Mouse (Mus musculus) CH12.LX (cell line): ENCODE measurements around the gene Olfr1315-ps1. TPM values are rescaled to one million over a fixed set of nuclear protein-coding genes. Genes with fewer than 3 reads are reported as not detected.

Experiments used
- DNase-seq: peaks from one replicate; pipeline ENCODE4 v3.0.0-alpha.2; 2013; ENCODE audit errors: extremely low read depth
- H3K27ac ChIP-seq: 2 replicates; pipeline ENCODE4 v1.5.1; 2012; ENCODE audit warnings: low read depth, mild to moderate bottlenecking, control low read depth, moderate library complexity; ENCODE audit not compliant: insufficient read depth
- H3K27me3 ChIP-seq: replicated peaks from 2 replicates; pipeline ENCODE3; 2012; ENCODE audit warnings: inconsistent platforms
- H3K36me3 ChIP-seq, 2 experiments: replicated peaks in 1 of 2; 2 replicates each; pipeline versions ENCODE3 to v1.6.1; 2012; ENCODE audit warnings: inconsistent platforms in 1 of 2, low read length in 1 of 2, mild to moderate bottlenecking in 1 of 2, mixed read lengths in 1 of 2, moderate library complexity in 1 of 2; ENCODE audit not compliant: control insufficient read depth in 1 of 2, insufficient read depth in 1 of 2
- H3K4me1 ChIP-seq, 2 experiments: 2 replicates each; pipeline ENCODE4 v1.6.1; 2012; ENCODE audit warnings: inconsistent platforms in 1 of 2, moderate library complexity in 1 of 2; ENCODE audit not compliant: insufficient read depth in 2 of 2, control insufficient read depth in 1 of 2
- H3K4me2 ChIP-seq: 2 replicates; pipeline ENCODE4 v1.6.1; 2012; ENCODE audit warnings: low read depth, mild to moderate bottlenecking, control low read depth; ENCODE audit not compliant: poor library complexity, insufficient read depth, severe bottlenecking
- H3K4me3 ChIP-seq, 3 experiments: fragments of 150-350 bp in 1 of 3; sonication (generic) in 1 of 3; replicated peaks in 1 of 3; 2 replicates each; pipeline versions ENCODE3 to v1.5.1; 2011 to 2012; ENCODE audit warnings: low read depth in 2 of 3, low read length in 2 of 3, mild to moderate bottlenecking in 2 of 3, moderate library complexity in 2 of 3, control low read depth in 1 of 3, improper control_type of control experiment in 1 of 3, inconsistent platforms in 1 of 3, mixed read lengths in 1 of 3; ENCODE audit not compliant: poor library complexity in 1 of 3
- H3K79me2 ChIP-seq: replicated peaks from 2 replicates; pipeline ENCODE4 v1.6.1; 2012; ENCODE audit warnings: mild to moderate bottlenecking, moderate library complexity; ENCODE audit not compliant: control insufficient read depth, poor library complexity, insufficient read depth, severe bottlenecking; ENCODE audit errors: extremely low read depth
- H3K9ac ChIP-seq: 2 replicates; pipeline ENCODE4 v1.6.1; 2012; ENCODE audit warnings: low read depth, mild to moderate bottlenecking, control low read depth, moderate library complexity; ENCODE audit not compliant: insufficient read depth
- H3K9me3 ChIP-seq: replicated peaks from 2 replicates; pipeline ENCODE3; 2012; ENCODE audit warnings: low read length, inconsistent platforms, mixed read lengths
- CHD1 ChIP-seq: IDR thresholded peaks from 2 replicates; pipeline ENCODE4 v1.6.1; 2012; ENCODE audit warnings: low read depth, low read length, improper control_type of control experiment, inconsistent platforms
- E2F4 ChIP-seq: IDR thresholded peaks from 2 replicates; pipeline ENCODE4 v1.6.1; 2011; ENCODE audit warnings: low read depth, low read length, improper control_type of control experiment; ENCODE audit not compliant: insufficient replicate concordance
- ELF1 ChIP-seq: IDR thresholded peaks from 2 replicates; pipeline ENCODE4 v1.6.1; 2014; ENCODE audit warnings: low read depth, mild to moderate bottlenecking, inconsistent platforms, low read length, improper control_type of control experiment
- ETS1 ChIP-seq: conservative IDR thresholded peaks from 2 replicates; pipeline ENCODE4 v1.6.1; 2012; ENCODE audit warnings: low read depth, mild to moderate bottlenecking, inconsistent platforms, low read length, improper control_type of control experiment, moderate library complexity
- GABPA ChIP-seq: IDR thresholded peaks from 2 replicates; pipeline ENCODE4 v1.6.1; 2012; ENCODE audit warnings: low read depth, low read length, improper control_type of control experiment, inconsistent platforms; ENCODE audit not compliant: insufficient replicate concordance
- IRF4 ChIP-seq: IDR thresholded peaks from 2 replicates; pipeline ENCODE4 v1.6.1; 2014; ENCODE audit warnings: low read depth, mild to moderate bottlenecking, inconsistent platforms, low read length, improper control_type of control experiment
- KAT2A ChIP-seq: IDR thresholded peaks from 2 replicates; pipeline ENCODE4 v1.6.1; 2012; ENCODE audit warnings: low read length, improper control_type of control experiment, inconsistent platforms; ENCODE audit not compliant: insufficient replicate concordance
- MAX ChIP-seq: IDR thresholded peaks from 2 replicates; pipeline ENCODE4 v1.6.1; 2011; ENCODE audit warnings: low read length, improper control_type of control experiment
- MAZ ChIP-seq: IDR thresholded peaks from 2 replicates; pipeline ENCODE4 v1.6.1; 2012; ENCODE audit warnings: low read depth, mild to moderate bottlenecking, inconsistent platforms, low read length, improper control_type of control experiment, moderate library complexity
- MYC ChIP-seq: IDR thresholded peaks from 2 replicates; pipeline ENCODE4 v1.6.1; 2011; ENCODE audit warnings: low read depth, mild to moderate bottlenecking, improper control_type of control experiment, low read length
- NRF1 ChIP-seq: IDR thresholded peaks from 2 replicates; pipeline ENCODE4 v1.6.1; 2014; ENCODE audit warnings: low read depth, mild to moderate bottlenecking, inconsistent platforms, low read length, improper control_type of control experiment, moderate library complexity
- POLR2AphosphoS2 ChIP-seq: IDR thresholded peaks from 2 replicates; pipeline ENCODE4 v1.6.1; 2011; ENCODE audit warnings: low read depth, low read length, improper control_type of control experiment
- RAD21 ChIP-seq: IDR thresholded peaks from 2 replicates; pipeline ENCODE4 v1.6.1; 2011; ENCODE audit warnings: low read depth, mild to moderate bottlenecking, low read length, improper control_type of control experiment, moderate library complexity
- SMC3 ChIP-seq: IDR thresholded peaks from 2 replicates; pipeline ENCODE4 v1.6.1; 2011; ENCODE audit warnings: low read depth, low read length, improper control_type of control experiment
- TBP ChIP-seq: conservative IDR thresholded peaks from 2 replicates; pipeline ENCODE4 v1.6.1; 2011; ENCODE audit warnings: low read depth, low read length, improper control_type of control experiment
- USF1 ChIP-seq: IDR thresholded peaks from 2 replicates; pipeline ENCODE4 v1.6.1; 2014; ENCODE audit warnings: low read depth, mild to moderate bottlenecking, inconsistent platforms, low read length, improper control_type of control experiment
- USF2 ChIP-seq: conservative IDR thresholded peaks from 2 replicates; pipeline ENCODE4 v1.6.1; 2011; ENCODE audit warnings: low read depth, low read length, improper control_type of control experiment
- ZMIZ1 ChIP-seq: IDR thresholded peaks from 2 replicates; pipeline ENCODE4 v1.6.1; 2012; ENCODE audit warnings: low read depth, mild to moderate bottlenecking, inconsistent platforms, low read length, improper control_type of control experiment
- dilution Hi-C: fragments of 300-500 bp; cut with MboI; formaldehyde crosslinking; loops from 2 replicates; pipeline ENCODE4 v1.14.3; 2020; ENCODE audit warnings: low sequenced_read_pairs; ENCODE audit not compliant: extremely low pct_unique_long_range_greater_than_20kb, extremely low pct_ligation_motif_present
- in situ Hi-C: fragments of 300-500 bp; cut with MboI; formaldehyde crosslinking; loops from 3 replicates; pipeline ENCODE4 v1.14.3; 2019; ENCODE audit warnings: low sequenced_read_pairs, low pct_ligation_motif_present, low pct_unique_long_range_greater_than_20kb, mixed read lengths
- polyA plus RNA-seq: library from polyadenylated mRNA; unstranded; fragments of >175 nt; gene quantifications from 2 replicates; pipeline ENCODE4 v1.2.1, GENCODE M21; 2012; ENCODE audit warnings: low read depth; ENCODE audit not compliant: insufficient read length
- total RNA-seq, 2 experiments: library from RNA; depleted of rRNA; stranded (reverse); fragments of 300-350 nt in 1 of 2; fragments of >200 nt in 1 of 2; gene quantifications; 2 replicates each; pipeline ENCODE4 v1.2.3; 2012 to 2014

The Olfr1315-ps1 gene
- total and polyA plus RNA-seq, 3 experiments: not detected

DNA sequence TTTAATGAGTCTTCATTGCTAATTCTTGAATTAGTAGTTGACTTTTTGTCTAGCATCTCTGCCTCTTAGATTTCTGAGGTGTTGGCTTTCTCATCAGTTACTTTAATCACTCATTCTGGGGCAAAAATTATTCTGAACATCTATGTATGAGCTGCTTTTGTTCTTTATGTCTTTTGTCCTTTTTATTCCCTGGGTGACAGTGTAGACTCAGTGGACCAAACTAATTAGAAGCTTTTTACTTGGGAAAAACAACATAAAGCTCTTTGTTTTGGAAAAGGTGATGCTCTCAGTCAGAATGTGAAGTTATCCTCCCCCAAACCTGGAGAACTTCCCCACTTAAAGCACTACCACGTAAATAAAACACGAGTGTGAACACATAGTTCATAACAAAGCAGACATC, 24.8 kb upstream of the Olfr1315-ps1 start, which contains the start of gene Olfr1317:
Olfr1317 (plus strand) TSS at position 301 of the 400 bp plus-strand sequence.
- dilution Hi-C loops: no loop called here
- Histone ChIP-seq H3K9ac (no peak within 1 kb of the TSS), H3K79me2 (no peaks in the 10 kb centered on the region), H3K9me3 (no peaks in the 10 kb centered on the region), H3K27ac (no peak within 1 kb of the TSS), H3K4me1 (no peaks in the 10 kb centered on the region), H3K4me2 (no peak within 1 kb of the TSS), H3K27me3 (peaks cover 2% of the 10 kb centered on the region), H3K36me3 (no peaks in the 10 kb centered on the region), H3K4me3 (no peak within 1 kb of the TSS)
- TF ChIP-seq E2F4: no peak
- no peak for DNase-seq
- in situ Hi-C loops: no loop called here

DNA sequence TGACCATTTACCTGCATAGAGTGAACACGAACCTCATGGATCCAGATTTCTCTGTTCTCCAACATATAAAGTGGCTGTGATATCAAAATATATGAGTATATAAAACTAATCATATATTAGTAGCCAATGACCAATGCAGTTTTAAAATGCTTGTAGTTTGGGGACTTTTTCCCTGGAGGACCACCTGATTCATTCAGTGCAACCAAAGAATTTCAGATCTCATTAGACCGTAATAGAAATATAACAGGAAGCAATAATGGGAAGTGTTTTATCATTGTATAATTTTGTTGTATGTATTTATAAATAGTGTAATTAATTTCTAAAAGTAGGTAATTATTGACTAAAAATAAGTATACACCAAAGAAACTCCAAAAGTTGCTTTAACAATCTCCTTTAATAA, 19.6 kb upstream of the Olfr1315-ps1 start, which contains the start of gene Olfr1316:
Olfr1316 (minus strand) TSS at position 101 of the 400 bp plus-strand sequence.
- Histone ChIP-seq H3K27ac (no peak within 1 kb of the TSS), H3K9ac (no peak within 1 kb of the TSS), H3K36me3 (no peaks in the 10 kb centered on the region), H3K79me2 (no peaks in the 10 kb centered on the region), H3K4me1 (no peaks in the 10 kb centered on the region), H3K4me3 (no peak within 1 kb of the TSS), H3K4me2 (no peak within 1 kb of the TSS), H3K9me3 (no peaks in the 10 kb centered on the region), H3K27me3 (peaks cover 2% of the 10 kb centered on the region)
- no peak for TF ChIP-seq CHD1
- TF ChIP-seq TBP: no peak
- TF ChIP-seq NRF1: no peak
- no peak for TF ChIP-seq SMC3
- TF ChIP-seq ELF1: no peak
- TF ChIP-seq GABPA: no peak
- no peak for TF ChIP-seq USF1
- TF ChIP-seq MYC: no peak
- no peak for TF ChIP-seq POLR2AphosphoS2
- no peak for TF ChIP-seq RAD21
- no peak for TF ChIP-seq E2F4
- dilution Hi-C loops (no loop called here), in situ Hi-C loops (no loop called here)
- no peak for DNase-seq

GRCm38 (mm10) chr2:112096681-112097080, 18.6 kb downstream of the Olfr1315-ps1 start, which contains the start of gene Olfr1314:
TSS of gene Olfr1314 (minus strand) at chr2:112096781.
- no peaks in the 10 kb centered on the region for H3K9me3 ChIP-seq
- H3K9ac ChIP-seq: no peak within 1 kb of the TSS
- in situ Hi-C loops (no loop called here), dilution Hi-C loops (no loop called here)
- no peak within 1 kb of the TSS for H3K27ac ChIP-seq
- no peaks in the 10 kb centered on the region for H3K79me2 ChIP-seq
- no peaks in the 10 kb centered on the region for H3K4me1 ChIP-seq
- peaks cover 27% of the 10 kb centered on the region for H3K27me3 ChIP-seq
- TF ChIP-seq MAX (no peak), ZMIZ1 (no peak), KAT2A (no peak), TBP (no peak), USF2 (no peak), ETS1 (no peak), RAD21 (no peak), IRF4 (no peak), GABPA (no peak), MAZ (no peak)
- H3K36me3 ChIP-seq: no peaks in the 10 kb centered on the region
- no peak within 1 kb of the TSS for H3K4me2 ChIP-seq
- no peak within 1 kb of the TSS for H3K4me3 ChIP-seq
- no peak for DNase-seq
